Mouse (Mus musculus) kidney, adult 2 months (tissue): ENCODE results near the gene Slc35a3.

ENCODE experiments used
- CTCF ChIP-seq: fragments of 200-500 bp; conservative IDR thresholded peaks from 2 replicates; pipeline ENCODE4 v1.5.1; 2011; ENCODE audit warnings: low read depth, mild to moderate bottlenecking, control low read depth, low read length, moderate library complexity, mixed read lengths; ENCODE audit not compliant: insufficient read depth, insufficient read length
- POLR2A ChIP-seq: fragments of 200-500 bp; IDR thresholded peaks from one replicate; pipeline ENCODE4 v1.6.1; 2011; ENCODE audit warnings: low read depth, low read length, control low read depth

DNA sequence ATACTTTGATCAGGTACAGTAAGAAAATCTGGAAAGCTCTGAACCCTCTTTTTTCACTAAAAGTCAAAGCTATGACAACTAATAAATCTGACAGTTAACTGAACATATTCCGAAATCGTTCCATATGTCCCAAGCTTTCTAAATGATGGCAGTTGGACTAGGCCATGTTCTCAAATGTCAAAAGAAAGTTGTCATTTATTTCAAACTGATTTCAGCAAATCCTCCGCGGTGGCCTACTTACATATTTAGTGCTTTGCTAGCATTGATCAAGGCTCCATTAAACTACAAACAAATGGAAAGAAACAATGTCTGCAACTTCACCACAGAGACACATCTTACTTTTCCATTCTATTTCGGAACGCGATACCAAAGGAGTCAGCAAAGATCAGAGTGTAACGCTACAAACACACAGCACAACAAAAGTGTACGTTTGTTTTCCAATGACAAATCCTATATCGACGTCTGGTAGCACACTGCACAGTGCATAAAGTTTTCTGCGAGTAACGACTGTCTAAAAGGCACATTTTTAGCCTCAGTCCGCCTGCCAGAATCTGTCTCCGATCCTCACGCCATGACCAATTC lies 51.3 kb downstream of the Slc35a3 start:
- TF ChIP-seq CTCF, result no peak
- TF ChIP-seq POLR2A, result no peak
